Mouse (Mus musculus) left cerebral cortex, adult 2 months (tissue): ENCODE measurements around the gene Plxna4. TPM values are rescaled to one million over a fixed set of nuclear protein-coding genes. Genes with fewer than 3 reads are reported as not detected.

Experiments
- DNase-seq, 2 experiments: peaks; one replicate each; pipeline ENCODE4 v3.0.0; 2021 to 2022; ENCODE audit warnings: low spot score in 2 of 2, mixed read lengths in 1 of 2; ENCODE audit errors: extremely low spot score in 1 of 2
- H3K27ac ChIP-seq: fragments of 200-600 bp; 2 replicates; pipeline ENCODE4 v1.8.1; 2022
- H3K4me3 ChIP-seq: fragments of 200-600 bp; 2 replicates; pipeline ENCODE4 v1.8.1; 2022
- CTCF ChIP-seq: fragments of 200-600 bp; IDR thresholded peaks from 2 replicates; pipeline ENCODE4 v1.8.1; 2022; ENCODE audit warnings: antibody characterized with exemption, mild to moderate bottlenecking, moderate library complexity
- intact Hi-C: fragments of 180-260 bp; cut with DNase I; formaldehyde crosslinking; loops from one replicate; pipeline ENCODE4 v1.15.1; 2025
- long read RNA-seq, 2 experiments: library from polyadenylated mRNA; stranded (forward); transcript quantifications; one replicate each; pipeline ENCODE4 v2.0.0; 2021; ENCODE audit warnings: borderline mapping rate in 2 of 2
- total RNA-seq, 2 experiments: library from RNA; stranded (reverse); gene quantifications; 2 replicates each; pipeline ENCODE4 v1.2.3; 2021

Gene Plxna4
- total RNA-seq = 10 to 100 TPM; 70.2 to 71.6 TPM
- long read RNA-seq, experiment 1, full-length matches to known transcripts = 1 of 15 reads
- long read RNA-seq, experiment 1, partial matches to known transcripts = 2 of 15 reads
- long read RNA-seq, experiment 1, other reads (novel, unspliced or antisense) = 12 of 15 reads
- long read RNA-seq, experiment 2, full-length matches to known transcripts = 2 of 8 reads
- long read RNA-seq, experiment 2, partial matches to known transcripts = 1 of 8 reads
- long read RNA-seq, experiment 2, other reads (novel, unspliced or antisense) = 5 of 8 reads

GRCm38 (mm10) chr6:32588056-32588671 is at the start of gene Plxna4:
Gene Plxna4, minus strand, starts transcription at chr6:32588192.
- peak within 1 kb of the TSS; percentile 89 for H3K4me3 ChIP-seq
- DNase-seq = peak; percentile 79 to 81
- intact Hi-C loops = loop anchor here (5.0 to 10.0 kb wide), 2 partner anchors 403 to 926 kb away; no protein-coding TSS in a partner anchor
- TF ChIP-seq CTCF = peak; percentile 35
- H3K27ac ChIP-seq = peak within 1 kb of the TSS; percentile 98

GRCm38 (mm10) chr6:32637568-32638183 is 49.7 kb upstream of the Plxna4 start:
- H3K4me3 ChIP-seq = no peak overlapping the region
- H3K27ac ChIP-seq = peak overlapping the region; percentile 50; the same call in 1 of the 2 replicates
- no peak for DNase-seq
- intact Hi-C loops = loop anchor here (5.0 kb wide), 1 partner anchor 115 kb away; no protein-coding TSS in a partner anchor
- no peak for TF ChIP-seq CTCF

- no peak for TF ChIP-seq CTCF
- H3K27ac ChIP-seq = no peak overlapping the region
- intact Hi-C loops = no loop called here
Measured at GRCm38 (mm10) chr6:32610712-32611111, 22.7 kb upstream of the Plxna4 start.

GRCm38 (mm10) chr6:32606787-32607186 is 18.8 kb upstream of the Plxna4 start:
- intact Hi-C loops = loop anchor here (5.0 kb wide), 1 partner anchor 131 kb away; no protein-coding TSS in a partner anchor
- no peak for DNase-seq
- Histone ChIP-seq H3K4me3 (no peak overlapping the region), H3K27ac (no peak overlapping the region; the same call in 1 of the 2 replicates)
- no peak for TF ChIP-seq CTCF

More at GRCm38 (mm10) chr6:32610712-32611111, 22.7 kb upstream of the Plxna4 start:
- no peak overlapping the region for H3K4me3 ChIP-seq
- DNase-seq = no peak

GRCm38 (mm10) chr6:32605581-32605980 is 17.6 kb upstream of the Plxna4 start:
- no peak for DNase-seq
- TF ChIP-seq CTCF = no peak
- H3K27ac ChIP-seq = peak overlapping the region; percentile 19; the same call in 1 of the 2 replicates
- no peak overlapping the region for H3K4me3 ChIP-seq
- intact Hi-C loops = loop anchor here (1.0 to 5.0 kb wide), 2 partner anchors 34 to 132 kb away; no protein-coding TSS in a partner anchor

GRCm38 (mm10) chr6:32604901-32605300 is 16.9 kb upstream of the Plxna4 start:
- Histone ChIP-seq H3K4me3 (no peak overlapping the region), H3K27ac (peak overlapping the region; percentile 38)
- intact Hi-C loops = loop anchor here (1.0 to 5.0 kb wide), 5 partner anchors 34 to 497 kb away; no protein-coding TSS in a partner anchor
- DNase-seq = peak in 1 of 2 experiments; percentile 51
- no peak for TF ChIP-seq CTCF

- no peak for TF ChIP-seq CTCF
- Histone ChIP-seq H3K4me3 (no peak overlapping the region), H3K27ac (no peak overlapping the region)
- intact Hi-C loops = loop anchor here (5.0 kb wide), 3 partner anchors 115 to 500 kb away; no protein-coding TSS in a partner anchor
- no peak for DNase-seq
Measured at GRCm38 (mm10) chr6:32602130-32602529, 14.1 kb upstream of the Plxna4 start.

- no peak for TF ChIP-seq CTCF
- DNase-seq = no peak
- intact Hi-C loops = loop anchor here (5.0 kb wide), 3 partner anchors 116 to 501 kb away; no protein-coding TSS in a partner anchor
- H3K27ac ChIP-seq = no peak overlapping the region
- H3K4me3 ChIP-seq = no peak overlapping the region
Measured at GRCm38 (mm10) chr6:32601306-32601705, 13.3 kb upstream of the Plxna4 start.

- no peak overlapping the region for H3K27ac ChIP-seq
- intact Hi-C loops = no loop called here
- H3K4me3 ChIP-seq = no peak overlapping the region
- no peak for DNase-seq
- no peak for TF ChIP-seq CTCF
Measured at GRCm38 (mm10) chr6:32595591-32595990, 7.6 kb upstream of the Plxna4 start.

GRCm38 (mm10) chr6:32590979-32591758 is 3.2 kb upstream of the Plxna4 start:
- DNase-seq = peak; percentile 71 to 76
- intact Hi-C loops = loop anchor here (1.0 kb wide), 3 partner anchors 112 to 653 kb away; no protein-coding TSS in a partner anchor
- TF ChIP-seq CTCF = peak; percentile 83
- H3K27ac ChIP-seq = no peak overlapping the region
- no peak overlapping the region for H3K4me3 ChIP-seq

- TF ChIP-seq CTCF = no peak
Measured at GRCm38 (mm10) chr6:32589632-32590031, 1.6 kb upstream of the Plxna4 start.

More at GRCm38 (mm10) chr6:32589632-32590031, 1.6 kb upstream of the Plxna4 start:
- H3K4me3 ChIP-seq = no peak overlapping the region
- DNase-seq = no peak
- H3K27ac ChIP-seq = no peak overlapping the region
- intact Hi-C loops = loop anchor here (5.0 to 10.0 kb wide), 2 partner anchors 405 to 927 kb away; no protein-coding TSS in a partner anchor
